Mouse (Mus musculus) heart, embryonic 15.5 days (tissue): ENCODE measurements at regions not wholly inside any gene's neighbourhood (a gene's known extent, or its start where the extent isn't known, plus 50 kb on each side); places are given as distances from the start of the nearest gene placed in this dataset.

Experiments
- ATAC-seq: fragments of 200-750 bp; cut with Nextera tagmentation; replicated peaks from 2 replicates; pipeline ENCODE4 v1.8.0; 2017; ENCODE audit warnings: low read depth, moderate TSS enrichment; ENCODE audit not compliant: insufficient number of reproducible peaks, insufficient read depth, low FRiP score
- H3K27ac ChIP-seq: fragments of 300-500 bp; sonication (generic); 2 replicates; pipeline ENCODE4 v1.5.1; 2015; ENCODE audit warnings: mild to moderate bottlenecking, inconsistent platforms
- H3K27me3 ChIP-seq: fragments of 300-500 bp; sonication (generic); 2 replicates; pipeline ENCODE4 v1.6.1; 2015; ENCODE audit warnings: inconsistent platforms
- H3K36me3 ChIP-seq: fragments of 300-500 bp; sonication (generic); 2 replicates; pipeline ENCODE4 v1.6.1; 2015; ENCODE audit warnings: mild to moderate bottlenecking, inconsistent platforms
- H3K4me1 ChIP-seq: fragments of 300-500 bp; sonication (generic); replicated peaks from 2 replicates; pipeline ENCODE4 v1.6.1; 2015; ENCODE audit warnings: inconsistent platforms
- H3K4me2 ChIP-seq: fragments of 300-500 bp; sonication (generic); 2 replicates; pipeline ENCODE4 v1.6.1; 2015; ENCODE audit warnings: inconsistent platforms, mild to moderate bottlenecking, moderate library complexity
- H3K4me3 ChIP-seq: fragments of 300-500 bp; sonication (generic); 2 replicates; pipeline ENCODE4 v1.5.1; 2015; ENCODE audit warnings: mild to moderate bottlenecking, inconsistent platforms
- H3K9ac ChIP-seq: fragments of 300-500 bp; sonication (generic); 2 replicates; pipeline ENCODE4 v1.6.1; 2015; ENCODE audit warnings: mild to moderate bottlenecking, inconsistent platforms
- H3K9me3 ChIP-seq: fragments of 300-500 bp; sonication (generic); replicated peaks from 2 replicates; pipeline ENCODE4 v1.6.1; 2016; ENCODE audit warnings: inconsistent platforms
- WGBS: fragments of 180-500 bp; shearing (Covaris S2); methylation state at CpG from one replicate; pipeline ENCODE4 v1.1.7; 2015; ENCODE audit warnings: mixed read lengths; 5-methylcytosine and 5-hydroxymethylcytosine counted together

- Histone ChIP-seq H3K27ac (peak overlapping the region; percentile 57; the same call in 1 of the 2 replicates), H3K9ac (no peak overlapping the region), H3K4me3 (no peak overlapping the region), H3K9me3 (no peaks in the 10 kb centered on the region), H3K27me3 (no peaks in the 10 kb centered on the region), H3K36me3 (no peaks in the 10 kb centered on the region), H3K4me2 (no peak overlapping the region), H3K4me1 (peaks cover 30% of the 10 kb centered on the region)
- WGBS = 7% methylated on average over 2 of the region's 2 CpGs
- peak; percentile 84 for ATAC-seq
Observed at GRCm38 (mm10) chr15:61766544-61767094, 843.8 kb upstream of the A1bg start.

- Histone ChIP-seq H3K27ac (peak overlapping the region; percentile 34; the same call in 1 of the 2 replicates), H3K9me3 (no peaks in the 10 kb centered on the region), H3K4me3 (no peak overlapping the region), H3K4me2 (no peak overlapping the region), H3K36me3 (no peaks in the 10 kb centered on the region), H3K27me3 (no peaks in the 10 kb centered on the region), H3K9ac (no peak overlapping the region), H3K4me1 (peaks cover 7% of the 10 kb centered on the region)
- no peak for ATAC-seq
- 36% methylated on average over 2 of the region's 2 CpGs for WGBS
Observed at GRCm38 (mm10) chr15:61753802-61754201, 831.0 kb upstream of the A1bg start.

GRCm38 (mm10) chr15:61723696-61724095, 800.9 kb upstream of the A1bg start:
- H3K27me3 ChIP-seq = no peaks in the 10 kb centered on the region
- no peak overlapping the region for H3K4me3 ChIP-seq
- H3K36me3 ChIP-seq = no peaks in the 10 kb centered on the region
- no peak overlapping the region for H3K27ac ChIP-seq
- no peaks in the 10 kb centered on the region for H3K4me1 ChIP-seq
- no peak for ATAC-seq
- H3K4me2 ChIP-seq = no peak overlapping the region
- H3K9me3 ChIP-seq = no peaks in the 10 kb centered on the region
- WGBS = 14% methylated on average over 1 of the region's 1 CpGs
- H3K9ac ChIP-seq = no peak overlapping the region

- H3K36me3 ChIP-seq = no peaks in the 10 kb centered on the region
- no peak overlapping the region for H3K9ac ChIP-seq
- H3K27ac ChIP-seq = no peak overlapping the region
- H3K4me1 ChIP-seq = no peaks in the 10 kb centered on the region; the same call in 1 of the 2 replicates
- ATAC-seq = no peak
- no peaks in the 10 kb centered on the region for H3K27me3 ChIP-seq
- no peak overlapping the region for H3K4me3 ChIP-seq
- no peak overlapping the region for H3K4me2 ChIP-seq
- H3K9me3 ChIP-seq = no peaks in the 10 kb centered on the region
Observed at GRCm38 (mm10) chr15:61718486-61718885, 795.7 kb upstream of the A1bg start.

GRCm38 (mm10) chr15:61717216-61717615, 794.4 kb upstream of the A1bg start:
- ATAC-seq = no peak
- no peak overlapping the region for H3K27ac ChIP-seq
- no peaks in the 10 kb centered on the region; the same call in 1 of the 2 replicates for H3K4me1 ChIP-seq
- H3K9ac ChIP-seq = no peak overlapping the region
- no peaks in the 10 kb centered on the region for H3K27me3 ChIP-seq
- 75% methylated on average over 1 of the region's 1 CpGs for WGBS
- H3K4me2 ChIP-seq = no peak overlapping the region
- H3K36me3 ChIP-seq = no peaks in the 10 kb centered on the region
- H3K9me3 ChIP-seq = no peaks in the 10 kb centered on the region
- H3K4me3 ChIP-seq = no peak overlapping the region

- Histone ChIP-seq H3K36me3 (no peaks in the 10 kb centered on the region), H3K4me1 (no peaks in the 10 kb centered on the region; the same call in 1 of the 2 replicates), H3K9ac (no peak overlapping the region), H3K27ac (no peak overlapping the region), H3K9me3 (no peaks in the 10 kb centered on the region), H3K4me2 (no peak overlapping the region), H3K27me3 (no peaks in the 10 kb centered on the region), H3K4me3 (no peak overlapping the region)
- 37% methylated on average over 2 of the region's 2 CpGs for WGBS
- no peak for ATAC-seq
Observed at GRCm38 (mm10) chr15:61713953-61714352, 791.1 kb upstream of the A1bg start.

- no peaks in the 10 kb centered on the region for H3K36me3 ChIP-seq
- no peak overlapping the region for H3K4me2 ChIP-seq
- H3K9me3 ChIP-seq = no peaks in the 10 kb centered on the region
- ATAC-seq = no peak
- no peak overlapping the region for H3K9ac ChIP-seq
- WGBS = 89% methylated on average over 4 of the region's 4 CpGs
- no peak overlapping the region for H3K27ac ChIP-seq
- H3K27me3 ChIP-seq = no peaks in the 10 kb centered on the region
- H3K4me3 ChIP-seq = no peak overlapping the region
- H3K4me1 ChIP-seq = peaks cover 13% of the 10 kb centered on the region
Observed at GRCm38 (mm10) chr15:61708928-61709327, 786.1 kb upstream of the A1bg start.

- H3K4me1 ChIP-seq = peaks cover 13% of the 10 kb centered on the region
- H3K27me3 ChIP-seq = no peaks in the 10 kb centered on the region
- H3K4me2 ChIP-seq = peak overlapping the region; percentile 28
- no peaks in the 10 kb centered on the region for H3K36me3 ChIP-seq
- H3K27ac ChIP-seq = peak overlapping the region; percentile 52; the same call in 1 of the 2 replicates
- H3K9ac ChIP-seq = no peak overlapping the region
- no peaks in the 10 kb centered on the region for H3K9me3 ChIP-seq
- ATAC-seq = 0 out of 2 replicates have a peak, but pooled peaks have one; percentile 50
- no peak overlapping the region for H3K4me3 ChIP-seq
- 15% methylated on average over 6 of the region's 6 CpGs for WGBS
Observed at GRCm38 (mm10) chr15:61707952-61708351, 785.1 kb upstream of the A1bg start.

GRCm38 (mm10) chr15:61692679-61693078, 769.9 kb upstream of the A1bg start:
- 91% methylated on average over 1 of the region's 1 CpGs for WGBS

GRCm38 (mm10) chr15:61690425-61690824, 767.6 kb upstream of the A1bg start:
- H3K27me3 ChIP-seq = no peaks in the 10 kb centered on the region
- no peak overlapping the region for H3K4me2 ChIP-seq
- 81% methylated on average over 13 of the region's 13 CpGs for WGBS
- H3K9me3 ChIP-seq = no peaks in the 10 kb centered on the region
- H3K9ac ChIP-seq = no peak overlapping the region
- H3K4me3 ChIP-seq = no peak overlapping the region
- no peaks in the 10 kb centered on the region for H3K4me1 ChIP-seq
- no peak for ATAC-seq
- no peak overlapping the region for H3K27ac ChIP-seq
- no peaks in the 10 kb centered on the region for H3K36me3 ChIP-seq

More at GRCm38 (mm10) chr15:61692679-61693078, 769.9 kb upstream of the A1bg start:
- no peak overlapping the region for H3K4me2 ChIP-seq
- H3K4me3 ChIP-seq = no peak overlapping the region
- no peaks in the 10 kb centered on the region for H3K9me3 ChIP-seq
- H3K27me3 ChIP-seq = no peaks in the 10 kb centered on the region
- H3K36me3 ChIP-seq = no peaks in the 10 kb centered on the region
- no peaks in the 10 kb centered on the region for H3K4me1 ChIP-seq
- no peak overlapping the region for H3K9ac ChIP-seq
- no peak overlapping the region for H3K27ac ChIP-seq
- ATAC-seq = no peak

- Histone ChIP-seq H3K4me1 (no peaks in the 10 kb centered on the region), H3K36me3 (no peaks in the 10 kb centered on the region), H3K9ac (no peak overlapping the region), H3K4me2 (no peak overlapping the region), H3K9me3 (no peaks in the 10 kb centered on the region), H3K27me3 (no peaks in the 10 kb centered on the region), H3K4me3 (no peak overlapping the region), H3K27ac (no peak overlapping the region)
- ATAC-seq = no peak
- WGBS = 81% methylated on average over 12 of the region's 12 CpGs
Observed at GRCm38 (mm10) chr15:61689776-61690397, 767.1 kb upstream of the A1bg start.

- Histone ChIP-seq H3K36me3 (no peaks in the 10 kb centered on the region), H3K4me1 (no peaks in the 10 kb centered on the region), H3K27me3 (no peaks in the 10 kb centered on the region), H3K9ac (no peak overlapping the region), H3K4me2 (no peak overlapping the region), H3K9me3 (no peaks in the 10 kb centered on the region), H3K27ac (no peak overlapping the region), H3K4me3 (no peak overlapping the region)
- ATAC-seq = no peak
- 82% methylated on average over 4 of the region's 4 CpGs for WGBS
Observed at GRCm38 (mm10) chr15:61682968-61683367, 760.2 kb upstream of the A1bg start.
